Mouse (Mus musculus): ENCODE measurements around the gene Abcc8. TPM values are rescaled to one million over a fixed set of nuclear protein-coding genes. Genes with fewer than 3 reads are reported as not detected.

Abcc8 gene
- total RNA-seq, 4 experiments from 2014 or later: 3.0 to 6.3 (median 4.2) TPM

DNA sequence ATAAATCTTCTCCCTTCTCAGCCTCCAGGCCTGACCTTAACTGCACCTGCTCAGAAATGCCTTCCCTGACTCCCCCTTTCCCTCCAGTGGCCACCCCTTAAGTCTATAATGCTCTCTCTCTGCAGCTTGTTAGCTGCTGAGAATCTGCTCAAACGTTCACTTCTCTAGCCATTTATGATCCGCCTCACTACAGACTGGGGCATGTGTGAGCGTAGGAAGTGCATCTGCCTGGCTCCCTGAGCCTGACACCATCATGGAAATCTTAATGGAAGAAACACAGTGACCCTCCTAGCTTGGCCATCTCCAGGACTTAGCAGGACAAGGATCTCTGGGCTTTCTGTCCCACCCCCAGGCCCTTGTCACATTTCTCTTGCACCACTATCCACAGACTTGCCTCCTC, 69.8 kb downstream of the Abcc8 start:
- no peak for DNase-seq (ENCODE audit: low spot score in 2 of 2)

DNA sequence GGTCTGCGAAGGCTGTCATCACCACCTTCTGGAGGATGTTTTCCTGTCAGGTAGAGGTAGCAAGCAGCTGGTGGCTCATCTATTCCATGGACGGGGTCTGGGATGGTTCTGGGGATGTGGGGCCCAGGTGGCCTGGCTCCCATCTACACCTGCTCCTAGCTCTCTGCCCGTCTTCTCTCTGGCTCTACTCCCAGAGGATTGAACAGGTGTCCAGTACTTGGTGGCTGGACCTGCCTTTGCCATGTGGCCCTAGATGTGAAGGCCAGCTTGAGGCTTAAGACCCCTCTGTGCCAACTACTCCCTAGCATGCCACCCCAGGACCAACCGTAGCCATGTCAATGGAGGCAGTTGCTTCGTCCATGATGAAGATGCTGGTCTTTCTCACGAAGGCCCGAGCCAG, 74.3 kb downstream of the Abcc8 start:
- no peak for DNase-seq (ENCODE audit: low spot score in 2 of 2)

DNA sequence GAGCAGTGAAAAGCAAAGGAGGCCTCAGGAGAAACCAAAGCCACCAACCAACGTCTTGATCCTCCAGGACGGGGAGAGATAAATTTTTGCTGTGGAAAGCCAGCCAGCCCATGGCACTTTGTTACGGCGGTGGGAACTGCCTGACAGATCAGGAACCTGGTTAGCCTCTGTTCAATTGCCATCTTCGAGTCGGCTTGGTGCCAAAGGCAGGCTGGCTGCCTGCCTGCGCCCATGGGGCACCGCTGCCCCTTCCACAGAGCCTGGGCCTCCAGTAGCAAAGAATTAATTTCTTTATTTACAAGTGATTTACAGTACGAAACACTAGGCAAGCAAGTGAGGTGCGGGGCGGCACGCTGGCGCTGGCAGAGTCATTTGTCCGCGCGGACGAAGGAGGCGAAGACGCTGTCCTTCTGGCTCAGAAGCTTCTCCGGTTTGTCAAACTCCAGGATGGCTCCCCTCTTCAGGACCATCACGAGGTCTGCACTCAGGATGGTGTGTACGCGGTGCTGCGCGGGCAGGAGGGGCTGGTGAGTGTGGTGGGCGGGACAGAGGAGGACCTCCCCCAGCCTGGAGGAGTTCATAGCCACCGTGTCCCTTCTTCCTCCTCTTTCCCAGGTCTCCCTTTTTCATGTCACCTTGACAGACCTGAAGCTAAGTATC, 75.4 kb downstream of the Abcc8 start:
- DNase-seq (ENCODE audit: low spot score in 2 of 2): no peak

DNA sequence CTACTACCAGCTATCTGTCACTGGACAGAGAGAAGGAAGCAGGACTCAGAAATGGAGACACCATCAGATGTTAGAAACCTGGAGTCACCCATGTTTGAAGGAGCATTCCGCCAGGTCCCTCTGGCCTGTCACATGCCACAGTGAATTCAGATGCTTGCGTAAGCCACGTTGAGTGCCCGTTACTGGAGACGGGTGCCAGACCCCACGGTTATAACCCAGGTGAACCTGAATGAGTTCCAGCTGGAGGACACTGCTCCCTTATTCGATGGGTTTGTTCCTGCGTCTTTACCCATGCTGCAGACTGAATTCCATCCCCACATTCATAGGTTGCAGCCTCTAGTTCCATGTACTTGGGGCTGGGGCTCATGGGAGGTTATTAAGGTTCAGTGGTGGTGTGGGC, 76.1 kb downstream of the Abcc8 start:
- DNase-seq (ENCODE audit: low spot score in 2 of 2): no peak

DNA sequence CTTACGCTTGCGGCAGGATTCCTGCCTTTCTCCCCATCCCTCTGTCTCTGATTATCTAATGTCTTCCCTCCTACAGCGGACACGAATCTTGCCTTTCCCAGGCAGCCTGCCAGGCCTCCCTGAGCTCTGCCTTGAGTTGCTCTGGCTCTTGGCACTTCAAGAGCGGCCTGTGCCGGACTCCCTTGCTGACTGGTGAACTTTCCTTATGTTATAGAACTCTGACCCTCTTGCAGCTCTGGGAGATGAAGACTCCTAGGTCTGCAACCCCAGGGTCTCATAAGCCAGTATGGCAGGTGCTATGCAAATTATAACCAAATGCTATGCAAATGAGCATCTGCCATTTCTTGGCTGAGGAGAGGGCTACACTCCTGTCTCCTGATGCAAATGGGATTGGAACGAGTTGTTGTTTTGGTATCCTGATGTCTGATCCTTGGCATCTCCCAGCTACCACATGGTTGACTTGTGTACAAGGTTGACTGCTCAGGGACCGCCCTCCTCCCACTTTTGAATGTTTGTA, 76.7 kb downstream of the Abcc8 start:
- DNase-seq (ENCODE audit: low spot score in 2 of 2): peak in 1 of 2 experiments; percentile 52

DNA sequence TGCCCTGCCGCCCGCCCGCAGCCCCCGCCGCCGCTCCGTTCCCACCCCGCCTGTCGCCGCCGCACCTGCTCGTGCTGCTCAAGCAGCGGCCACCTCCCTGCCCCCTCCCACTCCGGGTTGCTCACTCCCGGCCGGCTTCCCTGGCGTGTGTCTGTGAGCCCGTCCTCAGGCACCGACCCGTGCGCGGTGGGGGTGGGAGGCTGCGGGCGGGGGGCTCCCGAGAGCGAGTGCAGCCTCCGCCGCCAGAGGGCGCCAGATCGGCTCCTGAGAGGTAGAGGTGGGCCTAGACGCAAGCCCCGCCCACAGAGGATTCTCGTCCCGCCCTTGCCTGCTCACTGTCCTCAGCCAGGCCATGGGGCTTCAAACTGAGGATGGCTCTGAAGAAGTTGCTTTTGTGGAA, 79.3 kb downstream of the Abcc8 start, which contains the start of gene Kcnj11:
Kcnj11 (minus strand) TSS at position 202 of the 400 bp plus-strand sequence.
- DNase-seq (ENCODE audit: low spot score in 2 of 2): peak; percentile 72 to 85

DNA sequence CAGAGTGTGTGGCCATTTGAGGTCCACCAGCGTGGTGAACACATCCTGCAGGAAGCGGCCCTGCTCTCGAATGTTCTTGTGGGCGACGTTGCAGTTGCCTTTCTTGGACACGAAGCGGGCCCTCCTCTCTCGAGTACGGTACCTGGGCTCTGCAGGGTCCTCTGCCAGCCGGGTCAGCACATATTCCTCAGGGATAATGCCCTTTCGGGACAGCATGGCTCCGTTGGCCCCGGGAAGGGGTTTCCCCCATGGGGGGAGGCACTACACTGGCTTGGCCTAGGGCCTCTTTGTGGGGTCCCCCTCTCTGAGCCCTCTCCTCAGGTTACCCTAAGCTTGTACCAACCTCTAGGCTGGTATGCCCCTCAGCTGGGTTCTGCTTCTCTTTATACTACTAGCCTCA, 80.2 kb downstream of the Abcc8 start:
- DNase-seq (ENCODE audit: low spot score in 2 of 2): peak in 1 of 2 experiments; percentile 40

DNA sequence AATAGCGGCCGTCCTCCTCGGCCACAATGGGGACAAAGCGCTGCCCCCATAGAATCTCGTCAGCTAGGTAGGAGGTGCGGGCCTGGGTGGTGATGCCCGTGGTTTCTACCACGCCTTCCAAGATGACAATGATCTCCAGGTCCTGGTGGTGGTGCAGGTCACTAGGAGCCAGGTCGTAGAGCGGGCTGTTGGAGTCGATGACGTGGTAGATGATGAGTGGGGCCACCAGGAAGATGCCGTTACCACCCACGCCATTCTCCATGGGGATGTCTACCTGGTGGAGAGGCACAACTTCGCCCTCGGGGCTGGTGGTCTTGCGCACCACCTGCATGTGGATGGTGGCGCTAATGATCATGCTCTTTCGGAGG, 80.9 kb downstream of the Abcc8 start:
- no peak for DNase-seq (ENCODE audit: low spot score in 2 of 2)

DNA sequence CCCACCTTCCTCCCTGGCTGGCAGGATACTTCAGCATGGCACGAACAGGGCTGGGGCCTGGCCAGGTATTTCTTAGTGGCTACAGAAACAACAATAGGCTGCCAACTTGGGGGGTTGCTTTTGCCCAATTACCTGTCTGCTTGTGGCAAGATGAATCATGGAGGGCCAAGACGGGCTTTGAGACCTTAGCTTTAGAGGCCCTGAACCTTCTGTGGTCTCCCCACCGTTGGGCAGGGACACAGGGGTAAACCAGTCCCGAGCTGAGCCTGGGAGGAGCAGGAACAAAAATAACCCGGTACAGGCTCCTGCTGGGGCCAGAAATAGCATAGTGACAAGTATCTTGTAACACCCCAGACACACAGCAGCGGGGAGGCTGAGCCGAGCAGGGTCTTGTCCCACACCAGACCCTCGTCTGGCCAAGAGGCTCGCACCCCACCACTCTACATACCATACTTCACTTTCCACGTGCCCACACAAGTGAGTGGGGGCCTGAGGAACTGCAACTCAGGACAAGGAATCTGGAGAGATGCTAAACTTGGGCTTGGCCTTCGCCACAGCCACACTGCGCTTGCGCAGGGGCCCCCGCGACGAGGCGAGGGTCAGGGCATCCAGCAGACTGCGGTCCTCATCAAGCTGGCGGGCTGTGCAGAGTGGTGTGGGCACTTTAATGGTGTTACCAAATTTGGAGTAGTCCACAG, 81.5 kb downstream of the Abcc8 start:
- DNase-seq (ENCODE audit: low spot score in 2 of 2): peak; percentile 56 to 70

DNA sequence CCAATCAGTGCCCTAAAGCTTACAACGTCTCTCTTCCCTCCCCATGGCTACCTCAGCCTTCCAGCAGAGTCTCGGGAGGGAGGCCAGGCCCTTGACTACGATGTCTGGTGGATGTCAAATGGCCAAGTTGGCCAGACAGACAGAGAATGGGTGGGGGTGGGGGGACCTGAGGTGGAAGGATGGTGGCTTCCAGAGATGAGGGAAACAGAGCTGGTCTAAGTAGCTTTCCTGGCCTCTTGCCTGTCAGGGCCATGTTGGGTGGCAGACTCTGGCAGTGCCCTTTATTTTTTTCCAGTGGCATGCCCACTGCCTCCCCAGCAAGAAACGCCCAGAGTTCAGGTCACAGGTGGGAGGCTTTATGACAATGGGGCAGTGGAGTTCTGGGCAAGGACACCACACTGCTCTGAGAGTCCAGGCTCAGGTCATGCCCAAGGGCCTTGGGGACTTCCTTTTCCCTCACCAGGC, 82.5 kb downstream of the Abcc8 start:
- peak in 1 of 2 experiments; percentile 62 for DNase-seq (ENCODE audit: low spot score in 2 of 2)

DNA sequence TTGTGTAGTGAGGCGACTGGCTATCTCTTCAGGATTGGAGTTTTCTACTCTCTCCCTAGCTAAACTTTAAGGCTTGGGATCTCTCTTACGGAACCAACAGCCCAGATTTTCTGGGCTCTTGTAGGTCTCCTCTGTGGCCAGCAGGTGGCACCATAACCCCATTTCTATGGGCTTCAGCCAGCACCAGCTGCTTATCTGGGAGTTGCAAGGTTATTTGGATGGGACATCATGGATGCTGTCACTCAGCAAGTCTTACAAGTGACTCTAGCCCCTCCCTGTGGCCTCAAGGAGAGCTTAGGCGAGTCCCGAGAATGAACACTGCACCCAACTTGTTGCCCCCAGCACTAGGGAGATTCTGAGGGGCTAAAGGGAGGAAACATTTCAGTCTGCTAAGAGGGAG, 83.7 kb downstream of the Abcc8 start:
- peak in 1 of 2 experiments; percentile 42 for DNase-seq (ENCODE audit: low spot score in 2 of 2)

DNA sequence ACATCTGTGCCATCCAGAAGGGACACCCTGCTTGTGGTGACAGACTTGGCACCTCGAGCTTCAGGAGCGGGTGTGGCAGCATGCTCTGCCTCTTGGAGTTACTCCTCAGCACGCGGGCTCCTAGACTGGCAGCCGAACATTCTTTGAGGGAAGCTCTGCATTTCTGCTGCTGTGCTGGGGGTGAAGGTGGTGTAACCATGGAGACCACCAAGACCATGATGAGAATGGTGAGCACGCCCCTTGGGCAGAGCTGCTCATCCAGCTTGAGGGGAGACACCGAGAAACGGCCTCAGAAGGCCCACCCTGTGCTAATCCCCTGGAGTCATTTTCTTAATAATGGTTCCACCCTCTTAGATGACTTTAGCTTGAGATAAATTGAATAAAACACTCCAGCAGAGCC, 87.0 kb downstream of the Abcc8 start:
- DNase-seq (ENCODE audit: low spot score in 2 of 2): no peak

DNA sequence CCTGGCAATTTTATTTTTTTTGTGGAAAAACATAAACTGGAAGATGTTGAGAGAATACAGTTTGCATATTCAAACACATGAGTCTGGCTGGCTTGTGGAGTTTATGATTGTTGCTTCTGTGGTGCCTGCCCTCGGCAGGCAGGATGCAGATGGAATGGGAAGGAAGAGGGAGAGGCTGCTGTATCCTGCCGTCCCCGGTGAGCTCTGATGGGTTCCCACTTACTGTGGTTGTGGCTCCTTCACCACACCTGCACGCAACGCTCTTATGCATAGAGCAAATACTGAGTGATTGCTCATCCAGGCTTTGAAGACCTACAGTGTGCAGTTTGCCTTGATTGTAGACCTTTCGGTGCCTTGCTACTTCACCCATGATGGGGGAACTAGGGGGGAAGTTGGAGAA, 91.6 kb downstream of the Abcc8 start:
- no peak for DNase-seq (ENCODE audit: low spot score in 2 of 2)

DNA sequence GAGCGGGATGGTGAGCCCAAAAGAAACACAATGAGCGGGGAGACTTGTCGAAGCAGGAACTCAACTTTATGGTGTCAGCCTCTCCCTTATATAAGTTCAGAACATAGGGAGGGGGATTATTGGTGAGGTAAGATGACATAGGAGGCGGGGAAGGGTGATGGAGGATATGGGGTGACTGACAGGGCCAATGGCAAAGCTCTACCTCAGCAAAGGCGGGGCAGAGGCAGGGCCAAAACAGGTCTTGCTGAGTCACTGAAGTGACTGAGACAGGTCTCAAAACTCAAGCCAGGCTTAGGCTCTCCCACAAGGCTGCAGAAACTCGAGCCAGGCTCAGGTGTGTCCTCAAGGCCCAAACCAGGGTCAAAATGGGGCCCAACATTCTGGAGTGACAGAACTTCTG, 93.5 kb downstream of the Abcc8 start:
- DNase-seq (ENCODE audit: low spot score in 2 of 2): no peak

DNA sequence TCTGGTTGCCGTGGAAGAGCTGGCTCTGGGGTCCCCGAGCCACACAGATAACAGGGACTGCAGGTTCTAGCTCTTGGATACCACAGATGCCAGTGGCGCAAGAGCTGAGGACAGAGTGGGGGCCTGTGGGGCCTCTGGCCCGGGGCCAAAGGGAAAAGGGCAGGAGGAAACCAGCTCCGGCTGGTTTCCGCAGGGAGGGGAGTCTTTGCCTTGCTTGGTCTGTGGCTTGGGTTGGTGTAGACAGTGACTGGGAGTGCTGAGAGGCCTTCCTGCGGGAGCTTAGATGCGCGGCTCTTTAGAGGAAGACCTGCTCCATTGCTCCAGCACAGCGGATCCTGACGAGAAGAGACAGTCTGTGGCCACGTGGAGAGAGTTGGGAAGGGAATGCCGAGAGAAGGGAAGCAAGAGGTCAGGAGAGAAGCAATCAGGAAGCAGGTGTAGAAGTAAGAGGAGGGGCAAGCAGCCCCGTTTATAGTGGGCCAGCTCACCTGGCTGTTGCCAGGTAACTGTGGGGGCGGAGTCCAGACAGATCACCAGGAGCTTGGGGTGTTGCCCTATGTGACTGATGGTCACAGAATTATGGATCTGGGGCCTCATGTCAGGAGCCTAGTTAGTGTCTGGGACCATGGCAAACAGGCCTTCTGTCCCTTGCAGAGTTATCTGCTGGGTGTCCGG, 94.9 kb downstream of the Abcc8 start:
- no peak for DNase-seq (ENCODE audit: low spot score in 2 of 2)

DNA sequence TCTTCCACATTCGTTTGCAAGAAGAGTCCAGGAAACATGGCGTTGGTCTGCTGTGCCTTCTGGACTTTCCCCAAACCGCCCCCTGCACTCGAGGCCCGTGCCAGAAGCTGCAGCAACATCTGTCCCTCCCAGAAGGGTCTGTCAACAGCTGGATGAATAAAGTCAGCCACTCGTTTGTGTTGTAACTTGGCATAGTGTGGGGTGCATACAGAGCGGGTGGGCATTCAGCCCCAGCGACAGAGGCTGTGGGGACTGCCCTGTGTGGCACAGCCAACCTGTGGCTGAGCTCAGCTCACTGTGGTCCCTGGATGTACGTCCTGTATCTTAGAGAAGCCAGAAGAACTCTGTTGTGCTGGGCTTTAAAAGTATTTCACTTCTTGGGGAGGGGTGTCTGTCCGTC, 95.8 kb downstream of the Abcc8 start:
- no peak for DNase-seq (ENCODE audit: low spot score in 2 of 2)

DNA sequence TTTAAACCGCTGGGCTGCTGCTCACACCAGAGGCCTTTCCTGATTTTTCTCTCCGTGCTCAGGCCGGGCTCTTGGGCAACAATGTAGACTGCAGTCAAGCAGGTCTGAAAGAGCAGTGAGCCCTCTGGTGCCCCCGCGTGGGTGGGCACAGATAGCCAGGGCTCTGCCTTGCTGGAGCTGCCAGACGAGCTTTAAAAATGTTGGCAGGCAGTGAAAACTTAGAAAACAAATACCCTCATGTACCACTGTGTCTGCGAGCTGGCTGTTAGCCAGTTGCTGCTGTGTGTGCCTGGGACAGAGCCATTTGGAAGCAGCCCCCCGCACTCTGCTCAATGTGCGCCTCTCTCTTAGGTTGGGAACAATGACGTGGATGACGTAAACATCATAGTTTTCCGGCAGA, 102.2 kb downstream of the Abcc8 start:
- DNase-seq (ENCODE audit: low spot score in 2 of 2): no peak

DNA sequence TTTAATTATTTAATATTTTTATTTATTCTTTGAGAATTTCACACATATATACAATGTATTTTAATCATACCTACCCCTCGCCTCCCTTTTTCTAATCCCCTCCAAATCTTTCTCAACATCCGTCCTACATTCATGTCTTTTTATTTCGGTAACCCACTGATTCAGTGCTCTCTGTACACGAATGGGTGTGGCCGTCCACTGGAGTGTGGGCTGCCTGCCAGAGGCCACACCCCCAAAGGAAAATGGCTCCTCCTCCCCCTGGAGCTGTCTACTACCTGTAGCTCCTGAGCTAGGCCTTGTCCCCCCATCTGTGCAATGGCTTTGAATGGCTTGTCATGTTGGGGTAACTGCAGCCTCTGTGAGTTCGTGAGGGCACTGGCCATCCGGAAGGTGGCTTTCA, 103.0 kb downstream of the Abcc8 start:
- no peak for DNase-seq (ENCODE audit: low spot score in 2 of 2)

DNA sequence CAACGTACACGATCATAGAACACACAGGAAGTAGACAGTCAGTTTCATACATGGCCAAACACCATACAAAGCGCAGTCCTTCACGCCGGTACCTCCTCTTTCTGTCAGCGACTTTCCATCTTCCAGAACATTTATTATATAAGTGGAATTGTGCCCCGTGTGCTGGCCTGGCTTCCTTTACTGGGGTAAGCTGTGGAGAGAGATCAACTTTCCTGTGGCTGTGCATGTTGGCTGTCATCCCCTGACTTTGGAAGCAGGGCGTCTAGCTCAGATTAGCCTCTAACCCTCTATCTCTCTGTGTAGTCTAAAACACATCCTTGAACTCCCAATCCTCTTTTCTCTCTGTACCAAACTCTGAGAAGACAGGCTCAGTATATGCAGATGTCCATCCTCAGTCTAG, 111.0 kb downstream of the Abcc8 start:
- DNase-seq (ENCODE audit: low spot score in 2 of 2): peak in 1 of 2 experiments; percentile 23

DNA sequence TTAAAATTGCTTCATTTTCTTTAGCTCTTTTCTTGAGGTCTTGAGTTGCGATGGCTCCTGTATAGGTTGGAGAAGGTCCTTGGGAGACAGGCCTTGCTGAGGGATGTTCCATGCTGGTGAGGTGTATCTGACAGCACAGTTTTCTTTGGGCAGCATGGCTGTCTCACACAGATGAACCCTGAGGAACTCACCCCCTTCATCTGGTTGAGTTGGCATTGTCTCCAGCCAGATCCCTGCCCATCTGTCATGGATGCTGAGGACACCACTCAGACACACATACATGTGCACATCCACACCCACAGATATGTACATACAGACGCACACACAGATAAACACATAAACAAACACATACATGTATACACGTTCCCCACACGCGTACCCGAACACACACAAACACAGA, 116.5 kb downstream of the Abcc8 start:
- no peak for DNase-seq (ENCODE audit: low spot score in 2 of 2)

DNA sequence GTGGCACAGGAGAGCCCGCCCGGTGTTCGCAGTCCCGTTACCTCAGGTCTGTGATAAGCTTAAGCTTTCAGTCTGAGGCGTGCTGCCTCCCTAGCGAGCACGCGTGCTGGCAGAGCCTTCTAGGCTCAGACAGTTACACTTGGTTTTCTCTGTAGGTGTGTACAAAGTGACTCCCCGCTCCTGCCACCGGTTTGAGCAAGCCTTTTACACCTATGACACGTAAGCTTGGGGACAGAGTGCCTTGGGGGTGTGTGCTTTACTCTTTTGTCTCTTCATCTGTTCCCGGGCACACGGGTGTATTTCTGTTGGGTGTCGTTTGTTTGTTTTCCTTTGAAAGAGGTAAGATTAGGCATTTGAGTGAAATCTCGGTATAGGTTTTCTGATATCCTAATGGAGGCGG, 118.2 kb downstream of the Abcc8 start:
- DNase-seq (ENCODE audit: low spot score in 2 of 2): no peak

DNA sequence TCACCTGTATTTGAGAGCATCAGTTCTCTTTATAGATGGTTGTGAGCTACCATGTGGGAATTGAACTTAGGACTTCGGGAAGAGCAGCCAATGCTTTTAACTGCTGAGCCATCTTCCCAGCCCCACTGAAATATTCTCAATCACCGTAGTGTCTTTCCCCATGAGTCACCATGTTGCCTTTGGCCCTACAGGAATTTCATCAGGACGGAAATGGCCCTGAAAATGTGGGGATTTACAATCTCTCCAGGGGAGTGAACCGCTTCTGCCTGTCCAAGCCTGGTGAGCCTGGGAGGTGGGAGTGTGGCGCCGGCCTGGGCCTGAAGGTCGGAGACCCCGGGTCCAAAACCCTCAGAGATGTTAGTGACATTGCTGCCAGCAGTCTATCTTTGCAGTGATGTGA, 119.1 kb downstream of the Abcc8 start:
- no peak for DNase-seq (ENCODE audit: low spot score in 2 of 2)

Measured in gastrocnemius, adult 8-10 months (tissue).